Mouse (Mus musculus): Measurements from ENCODE around the gene Ifnar1. TPM values are rescaled to one million over a fixed set of nuclear protein-coding genes. Genes with fewer than 3 reads are reported as not detected.

Ifnar1 gene
- polyA plus RNA-seq, 1 experiment, result 15.9 TPM

GRCm38 (mm10) chr16:91445566-91445965 lies 39.5 kb upstream of the Ifnar1 start:
- H3K27ac ChIP-seq (ENCODE audit: control insufficient read depth, insufficient read depth, low read depth, low read length, poor library complexity), result no peak overlapping the region; the same call in 1 of the 2 replicates
- 32% methylated on average over 5 of the region's 5 CpGs for WGBS
- TF ChIP-seq CTCF (IDR thresholded peaks at IDR 0.05; ENCODE audit: control insufficient read depth, insufficient read depth, low read length) (no peak), POLR2A (IDR thresholded peaks at IDR 0.05; ENCODE audit: borderline replicate concordance, control insufficient read depth, low read depth, low read length) (no peak)
- H3K4me3 ChIP-seq (replicated peaks; ENCODE audit: control insufficient read depth, low read depth, low read length), result no peak overlapping the region
- peaks cover 12% of the 10 kb centered on the region for H3K4me1 ChIP-seq (ENCODE audit: control insufficient read depth, insufficient read depth, low read length)

DNA sequence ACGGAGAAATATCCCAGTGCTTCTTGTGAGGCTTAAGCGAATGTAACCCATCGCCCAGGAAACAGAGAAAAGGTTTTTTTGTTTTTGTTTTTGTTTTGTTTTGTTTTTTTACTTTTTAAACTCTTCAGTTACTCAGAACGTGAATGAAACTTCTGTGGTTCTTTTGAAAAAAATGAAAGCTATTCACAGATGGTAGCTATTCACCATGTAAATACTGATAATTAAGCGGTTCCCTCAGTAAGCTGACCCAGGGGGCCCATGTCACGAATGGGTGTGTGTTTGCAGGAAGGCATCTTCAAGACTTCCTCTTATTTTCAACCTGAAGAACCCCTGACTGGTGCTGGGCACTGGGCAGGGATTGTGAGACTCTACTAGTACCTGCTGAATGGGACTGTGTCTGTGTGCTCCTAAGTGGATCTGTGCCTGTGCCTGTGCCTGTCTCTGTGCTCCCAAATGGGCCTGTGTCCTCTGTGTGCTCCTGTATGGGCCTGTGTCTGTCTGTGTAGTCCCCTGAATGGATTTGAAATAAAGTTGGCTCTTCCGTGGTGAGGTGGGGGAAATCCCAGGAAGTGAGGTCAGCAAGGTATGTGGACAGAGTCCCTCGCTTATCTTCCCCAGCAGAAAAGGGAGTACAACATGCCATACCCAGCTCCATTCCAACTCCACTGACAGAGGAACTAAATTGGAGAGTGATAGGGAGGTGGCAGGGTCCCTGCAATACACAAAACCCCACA lies 38.1 kb upstream of the Ifnar1 start:
- H3K4me3 ChIP-seq (replicated peaks; ENCODE audit: control insufficient read depth, low read depth, low read length), result no peak overlapping the region
- TF ChIP-seq CTCF (IDR thresholded peaks at IDR 0.05; ENCODE audit: control insufficient read depth, insufficient read depth, low read length), result no peak
- TF ChIP-seq POLR2A (IDR thresholded peaks at IDR 0.05; ENCODE audit: borderline replicate concordance, control insufficient read depth, low read depth, low read length), result no peak
- H3K27ac ChIP-seq (ENCODE audit: control insufficient read depth, insufficient read depth, low read depth, low read length, poor library complexity), result peak overlapping the region; percentile 75
- peaks cover 14% of the 10 kb centered on the region for H3K4me1 ChIP-seq (ENCODE audit: control insufficient read depth, insufficient read depth, low read length)
- 42% methylated on average over 8 of the region's 8 CpGs for WGBS

- Histone ChIP-seq H3K4me1 (ENCODE audit: control insufficient read depth, insufficient read depth, low read length) (peaks cover 17% of the 10 kb centered on the region), H3K4me3 (replicated peaks; ENCODE audit: control insufficient read depth, low read depth, low read length) (no peak overlapping the region), H3K27ac (ENCODE audit: control insufficient read depth, insufficient read depth, low read depth, low read length, poor library complexity) (peak overlapping the region; percentile 75)
- WGBS, result 65% methylated on average over 6 of the region's 6 CpGs
- TF ChIP-seq POLR2A (IDR thresholded peaks at IDR 0.05; ENCODE audit: borderline replicate concordance, control insufficient read depth, low read depth, low read length) (no peak), CTCF (IDR thresholded peaks at IDR 0.05; ENCODE audit: control insufficient read depth, insufficient read depth, low read length) (no peak)
Observed at GRCm38 (mm10) chr16:91447512-91447900, 37.5 kb upstream of the Ifnar1 start.

GRCm38 (mm10) chr16:91448088-91448487 lies 37.0 kb upstream of the Ifnar1 start:
- no peak overlapping the region for H3K4me3 ChIP-seq (replicated peaks; ENCODE audit: control insufficient read depth, low read depth, low read length)
- WGBS, result 73% methylated on average over 5 of the region's 5 CpGs
- peaks cover 15% of the 10 kb centered on the region for H3K4me1 ChIP-seq (ENCODE audit: control insufficient read depth, insufficient read depth, low read length)
- H3K27ac ChIP-seq (ENCODE audit: control insufficient read depth, insufficient read depth, low read depth, low read length, poor library complexity), result peak overlapping the region; percentile 18
- TF ChIP-seq CTCF (IDR thresholded peaks at IDR 0.05; ENCODE audit: control insufficient read depth, insufficient read depth, low read length) (no peak), POLR2A (IDR thresholded peaks at IDR 0.05; ENCODE audit: borderline replicate concordance, control insufficient read depth, low read depth, low read length) (no peak)

DNA sequence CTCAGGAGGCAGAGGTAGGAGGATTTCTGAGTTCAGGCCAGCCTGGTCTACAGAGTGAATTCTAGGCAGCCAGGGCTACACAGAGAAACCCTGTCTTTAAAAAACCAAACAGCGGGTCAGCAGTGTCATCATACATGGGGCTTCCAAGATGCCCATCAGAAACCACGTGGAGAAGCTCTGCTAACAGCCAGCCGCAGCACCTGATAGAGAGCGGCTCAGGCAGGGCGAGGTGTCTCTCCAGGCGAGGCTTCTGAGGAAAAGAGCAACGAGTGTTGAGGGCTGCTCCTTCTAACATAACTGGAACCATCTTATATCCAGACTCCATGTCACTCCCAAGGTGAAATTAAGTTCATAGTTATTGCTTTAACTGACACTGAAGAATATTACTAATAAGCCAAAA lies 36.1 kb upstream of the Ifnar1 start:
- 71% methylated on average over 7 of the region's 7 CpGs for WGBS
- Histone ChIP-seq H3K27ac (ENCODE audit: control insufficient read depth, insufficient read depth, low read depth, low read length, poor library complexity) (no peak overlapping the region), H3K4me1 (ENCODE audit: control insufficient read depth, insufficient read depth, low read length) (peaks cover 14% of the 10 kb centered on the region), H3K4me3 (replicated peaks; ENCODE audit: control insufficient read depth, low read depth, low read length) (no peak overlapping the region)
- TF ChIP-seq POLR2A (IDR thresholded peaks at IDR 0.05; ENCODE audit: borderline replicate concordance, control insufficient read depth, low read depth, low read length) (no peak), CTCF (IDR thresholded peaks at IDR 0.05; ENCODE audit: control insufficient read depth, insufficient read depth, low read length) (no peak)

GRCm38 (mm10) chr16:91450137-91451064 lies 34.6 kb upstream of the Ifnar1 start:
- H3K27ac ChIP-seq (ENCODE audit: control insufficient read depth, insufficient read depth, low read depth, low read length, poor library complexity), result no peak overlapping the region
- peaks cover 14% of the 10 kb centered on the region for H3K4me1 ChIP-seq (ENCODE audit: control insufficient read depth, insufficient read depth, low read length)
- WGBS, result 91% methylated on average over 12 of the region's 12 CpGs
- H3K4me3 ChIP-seq (replicated peaks; ENCODE audit: control insufficient read depth, low read depth, low read length), result no peak overlapping the region
- TF ChIP-seq POLR2A (IDR thresholded peaks at IDR 0.05; ENCODE audit: borderline replicate concordance, control insufficient read depth, low read depth, low read length) (no peak), CTCF (IDR thresholded peaks at IDR 0.05; ENCODE audit: control insufficient read depth, insufficient read depth, low read length) (no peak)

DNA sequence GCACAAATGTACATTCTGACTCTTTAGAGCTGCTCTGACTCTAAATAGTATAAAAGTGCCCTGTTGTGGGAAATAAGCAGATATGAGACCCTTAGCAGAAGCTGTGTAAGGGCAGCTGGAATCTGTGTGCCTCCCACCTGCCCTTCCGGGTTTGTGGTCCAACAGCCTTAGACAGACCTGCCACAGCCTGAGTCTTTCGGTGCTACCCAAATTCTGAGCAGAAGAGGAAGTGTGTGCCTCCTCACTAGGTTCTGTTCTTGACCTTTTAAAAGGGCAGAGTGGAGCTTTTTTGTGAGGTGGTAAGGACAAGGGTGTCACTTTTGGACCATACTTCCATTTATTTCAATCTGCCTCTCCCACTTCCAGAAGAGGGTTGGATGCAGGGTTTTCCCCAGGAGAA lies 33.1 kb upstream of the Ifnar1 start:
- no peak for TF ChIP-seq POLR2A (IDR thresholded peaks at IDR 0.05; ENCODE audit: borderline replicate concordance, control insufficient read depth, low read depth, low read length)
- no peak for TF ChIP-seq CTCF (IDR thresholded peaks at IDR 0.05; ENCODE audit: control insufficient read depth, insufficient read depth, low read length)
- Histone ChIP-seq H3K4me3 (replicated peaks; ENCODE audit: control insufficient read depth, low read depth, low read length) (no peak overlapping the region), H3K4me1 (ENCODE audit: control insufficient read depth, insufficient read depth, low read length) (peaks cover 15% of the 10 kb centered on the region), H3K27ac (ENCODE audit: control insufficient read depth, insufficient read depth, low read depth, low read length, poor library complexity) (peak overlapping the region; percentile 80)
- WGBS, result 2% methylated on average over 2 of the region's 2 CpGs

DNA sequence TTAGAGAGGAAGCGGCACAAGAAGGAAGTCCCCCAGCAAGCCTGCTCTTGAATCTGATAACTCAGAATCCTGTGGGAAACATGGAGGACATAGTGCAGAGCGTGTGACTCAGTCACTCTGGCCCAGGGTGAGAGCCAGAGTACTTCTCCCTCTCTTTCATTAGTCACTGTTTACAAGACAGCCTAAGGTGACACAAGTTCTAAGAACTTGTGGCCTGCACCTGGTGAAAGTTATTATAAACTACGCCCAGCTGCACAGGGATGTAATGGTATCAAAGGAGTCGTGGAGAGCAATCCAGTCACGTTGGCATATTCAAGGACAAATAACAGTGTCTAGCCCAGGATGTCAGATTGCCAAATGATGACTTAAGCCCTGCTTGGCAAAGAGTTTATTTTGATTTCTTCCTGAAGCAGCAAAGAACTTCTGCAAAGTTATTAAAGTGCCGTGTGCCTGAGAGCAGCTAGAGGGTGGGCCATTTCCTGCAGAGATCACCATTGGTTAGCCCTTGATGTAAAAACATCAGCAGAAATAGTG lies 32.6 kb upstream of the Ifnar1 start:
- Histone ChIP-seq H3K4me1 (ENCODE audit: control insufficient read depth, insufficient read depth, low read length) (peaks cover 10% of the 10 kb centered on the region), H3K27ac (ENCODE audit: control insufficient read depth, insufficient read depth, low read depth, low read length, poor library complexity) (peak overlapping the region; percentile 80), H3K4me3 (replicated peaks; ENCODE audit: control insufficient read depth, low read depth, low read length) (no peak overlapping the region)
- WGBS, result 13% methylated on average over 6 of the region's 6 CpGs
- no peak for TF ChIP-seq CTCF (IDR thresholded peaks at IDR 0.05; ENCODE audit: control insufficient read depth, insufficient read depth, low read length)
- no peak for TF ChIP-seq POLR2A (IDR thresholded peaks at IDR 0.05; ENCODE audit: borderline replicate concordance, control insufficient read depth, low read depth, low read length)

Measured in bone marrow, adult 2 months (tissue).